In the genomic region with DNA sequence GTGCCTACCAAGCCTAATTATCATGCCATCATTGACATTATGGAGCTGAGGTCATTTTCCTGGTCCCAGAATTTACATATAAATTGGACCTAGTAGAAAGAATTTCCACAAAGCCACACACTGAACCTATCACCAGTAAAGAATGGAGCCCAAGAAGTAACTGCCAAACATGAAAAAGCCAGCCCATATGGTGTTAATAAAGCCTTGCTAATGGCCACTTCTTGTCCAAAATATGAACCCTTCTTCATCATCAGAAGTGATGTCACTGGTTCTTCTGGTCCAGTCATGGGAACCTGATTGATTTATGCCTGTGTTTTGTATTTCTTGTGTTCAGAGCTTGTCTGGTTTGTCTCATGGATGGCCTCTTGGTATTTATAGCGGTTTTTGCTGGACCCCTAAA, we compare ENCODE assay signal across 22 mouse cellular contexts.
DNase-seq lines count a peak whose midpoint lies in the region; ATAC-seq and TF ChIP-seq lines count a peak whose summit lies in the region.
"Had no signal": no experiment of that assay in that cellular context is flagged by ENCODE, and none has a peak within 500 bp of the region (broad histone marks: within the 10 kb centered on the region; RNA-seq: fewer than 3 reads in every experiment).

No protein-coding gene starts in this region.

- H3K4me2 ChIP-seq in limb, embryonic 14.5 days (replicated peaks; ENCODE audit: low read depth, low read length, severe bottlenecking): no peak overlapping the region
- H3K4me2 ChIP-seq: embryonic facial prominence, embryonic 12.5 days; forebrain, embryonic 13.5 days; forebrain, embryonic 15.5 days had no signal

- 58% methylated on average over 1 of the region's 1 CpGs for WGBS in limb, embryonic 14.5 days
- 91% methylated on average over 1 of the region's 1 CpGs for WGBS in limb, embryonic 10.5 days

- H3K9me3 ChIP-seq in limb, embryonic 14.5 days (ENCODE audit: control insufficient read depth, low read length): no peaks in the 10 kb centered on the region
- no peaks in the 10 kb centered on the region for H3K9me3 ChIP-seq in limb, embryonic 10.5 days (replicated peaks)
- H3K9me3 ChIP-seq: embryonic facial prominence, embryonic 12.5 days; forebrain, embryonic 13.5 days; forebrain, embryonic 15.5 days had no signal

- no peaks in the 10 kb centered on the region for H3K36me3 ChIP-seq in limb, embryonic 14.5 days (ENCODE audit: control insufficient read depth, insufficient read depth, low read length)
- H3K36me3 ChIP-seq in limb, embryonic 10.5 days: no peaks in the 10 kb centered on the region
- H3K36me3 ChIP-seq: embryonic facial prominence, embryonic 12.5 days; forebrain, embryonic 15.5 days; G1E had no signal

- no peak for ATAC-seq in limb, embryonic 14.5 days (ENCODE audit: low FRiP score, low read depth)
- ATAC-seq: CD4-positive, CD25-positive, alpha-beta regulatory T cell, adult 4 months; forebrain, embryonic 13.5 days; forebrain, embryonic 15.5 days; forebrain, postnatal 0 days had no signal

- no peak overlapping the region for H3K4me3 ChIP-seq in limb, embryonic 14.5 days (replicated peaks; ENCODE audit: low read length)
- no peak overlapping the region for H3K4me3 ChIP-seq in limb, embryonic 10.5 days
- H3K4me3 ChIP-seq: embryonic facial prominence, embryonic 12.5 days; forebrain, embryonic 13.5 days; forebrain, embryonic 15.5 days had no signal

- no peak overlapping the region for H3K9ac ChIP-seq in limb, embryonic 14.5 days (ENCODE audit: low read depth, low read length, severe bottlenecking)
- H3K9ac ChIP-seq: embryonic facial prominence, embryonic 12.5 days; forebrain, embryonic 13.5 days; forebrain, embryonic 15.5 days; forebrain, postnatal 0 days had no signal

- DNase-seq in heart, adult 11 months: peak; percentile 36
- no peak for DNase-seq in heart, postnatal 4 days
- peak; percentile 48 for DNase-seq in limb, embryonic 14.5 days (ENCODE audit: low spot score)
- DNase-seq in limb, embryonic 10.5 days (ENCODE audit: low spot score): no peak
- DNase-seq in 3T3-L1 (ENCODE audit: low read depth, low spot score) (peak; percentile 53), NIH3T3 (ENCODE audit: low read depth) (peak; percentile 45)
- no peak for DNase-seq in cerebellum, adult 18-20 months
- DNase-seq: adrenal gland, adult 2 months; adrenal gland, postnatal 10 days; adrenal gland, postnatal 25 days; B cell, adult 2 months; cerebellum, adult 11 months; cerebellum, adult 2 months; cerebellum, adult 9-10 months; cerebellum, postnatal 10 days; cerebellum, postnatal 25 days; forebrain, postnatal 0 days had no signal

- peaks cover 7% of the 10 kb centered on the region; the same call in 1 of the 2 replicates for H3K4me1 ChIP-seq in limb, embryonic 14.5 days (ENCODE audit: control insufficient read depth, insufficient read depth, low read length)
- H3K4me1 ChIP-seq in limb, embryonic 10.5 days: peaks cover 48% of the 10 kb centered on the region
- H3K4me1 ChIP-seq: embryonic facial prominence, embryonic 12.5 days had no signal

- no peak overlapping the region for H3K27ac ChIP-seq in limb, embryonic 14.5 days (replicated peaks; ENCODE audit: low read depth, low read length)
- no peak overlapping the region for H3K27ac ChIP-seq in limb, embryonic 10.5 days
- H3K27ac ChIP-seq: embryonic facial prominence, embryonic 12.5 days; forebrain, embryonic 13.5 days; forebrain, embryonic 15.5 days had no signal

- TF ChIP-seq POLR2A in limb, embryonic 14.5 days (IDR thresholded peaks at IDR 0.05; ENCODE audit: borderline replicate concordance, extremely low read depth, insufficient read depth, insufficient read length): no peak

- H3K27me3 ChIP-seq in limb, embryonic 14.5 days (ENCODE audit: control insufficient read depth, insufficient read depth, low read length): no peaks in the 10 kb centered on the region
- H3K27me3 ChIP-seq in limb, embryonic 10.5 days (ENCODE audit: low read depth, poor library complexity, severe bottlenecking): no peaks in the 10 kb centered on the region
- H3K27me3 ChIP-seq: embryonic facial prominence, embryonic 12.5 days; forebrain, embryonic 13.5 days; forebrain, embryonic 15.5 days had no signal

Comparison
In these comparisons a context has a peak if more than half of its experiments do, and no peak if none do; other contexts are left out.
1. DNase-seq: peak in heart, adult 11 months (single experiment), limb, embryonic 14.5 days (single experiment), 3T3-L1 (single experiment) and NIH3T3 (single experiment); none in heart, postnatal 4 days (single experiment), limb, embryonic 10.5 days (single experiment) and cerebellum, adult 18-20 months (0 of 2).